Mouse (Mus musculus) urinary bladder, postnatal 25 days (tissue): Measurements from ENCODE around the gene Gm47985.

Experiments used
- DNase-seq: peaks from one replicate; pipeline ENCODE4 v3.0.0; 2022; ENCODE audit warnings: low spot score

The Gm47985 gene

GRCm38 (mm10) chr1:151219045-151219444 is 36.7 kb downstream of the Gm47985 start:
- no peak for DNase-seq

GRCm38 (mm10) chr1:151220098-151220497 is 37.8 kb downstream of the Gm47985 start:
- no peak for DNase-seq

GRCm38 (mm10) chr1:151222561-151223267 is 40.4 kb downstream of the Gm47985 start:
- no peak for DNase-seq

- DNase-seq: no peak
Observed at GRCm38 (mm10) chr1:151223377-151223776, 41.0 kb downstream of the Gm47985 start.

- DNase-seq: no peak
Observed at GRCm38 (mm10) chr1:151224536-151224935, 42.2 kb downstream of the Gm47985 start.

GRCm38 (mm10) chr1:151227506-151227905 is 45.2 kb downstream of the Gm47985 start:
- no peak for DNase-seq

GRCm38 (mm10) chr1:151228320-151228989 is 46.1 kb downstream of the Gm47985 start:
- DNase-seq: no peak

- no peak for DNase-seq
Observed at GRCm38 (mm10) chr1:151232346-151232745, 50.0 kb downstream of the Gm47985 start.

GRCm38 (mm10) chr1:151233756-151234155 is 51.4 kb downstream of the Gm47985 start:
- DNase-seq: no peak
